Mouse (Mus musculus): ENCODE results near the gene Tspyl4.
A peak's percentile ranks its signal among the peaks of the same experiment; 100 is the strongest.

The Tspyl4 gene

DNA sequence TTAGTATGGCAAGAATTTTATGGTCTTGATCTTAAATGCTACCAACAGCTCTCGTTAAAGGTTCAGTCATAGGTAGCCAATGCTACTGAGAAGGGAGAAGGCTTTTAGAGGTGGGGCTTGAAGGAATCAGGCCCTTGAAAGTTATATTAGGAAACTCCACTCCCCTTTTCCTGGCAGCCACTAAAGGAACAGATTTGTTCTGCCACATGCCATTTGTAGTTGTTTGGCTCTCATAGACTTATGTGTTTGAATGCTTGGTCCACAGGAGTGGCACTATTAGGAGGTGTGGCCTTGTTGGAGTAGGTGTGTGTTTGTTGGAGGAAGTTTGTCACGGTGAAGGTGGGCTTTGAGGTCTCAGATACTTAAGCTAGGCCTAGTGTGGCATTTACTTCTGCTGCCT, 23.6 kb downstream of the Tspyl4 start:
- no peak for DNase-seq (ENCODE audit: low read depth, low spot score)

DNA sequence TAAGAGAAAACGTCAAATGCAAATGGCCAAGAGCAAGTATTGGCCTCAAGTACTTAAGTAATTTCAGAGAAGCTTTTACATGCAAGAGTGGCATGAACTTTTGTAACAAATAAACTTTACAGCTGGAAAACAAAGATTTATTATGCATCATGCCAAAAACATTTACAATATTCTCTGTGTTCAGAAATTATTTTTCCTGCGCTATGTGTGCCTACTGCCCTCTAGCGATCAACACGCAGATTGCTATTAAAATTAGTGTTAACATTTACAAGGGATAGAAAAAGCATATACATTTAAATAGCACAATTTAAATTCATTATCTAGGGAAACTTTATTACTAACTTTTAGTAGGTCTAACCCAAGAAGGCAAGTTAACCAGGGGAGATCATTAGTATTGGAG, 29.5 kb downstream of the Tspyl4 start:
- DNase-seq (ENCODE audit: low read depth, low spot score), result no peak

GRCm38 (mm10) chr10:34327144-34327543, 29.9 kb downstream of the Tspyl4 start:
- no peak for DNase-seq (ENCODE audit: low read depth, low spot score)

DNA sequence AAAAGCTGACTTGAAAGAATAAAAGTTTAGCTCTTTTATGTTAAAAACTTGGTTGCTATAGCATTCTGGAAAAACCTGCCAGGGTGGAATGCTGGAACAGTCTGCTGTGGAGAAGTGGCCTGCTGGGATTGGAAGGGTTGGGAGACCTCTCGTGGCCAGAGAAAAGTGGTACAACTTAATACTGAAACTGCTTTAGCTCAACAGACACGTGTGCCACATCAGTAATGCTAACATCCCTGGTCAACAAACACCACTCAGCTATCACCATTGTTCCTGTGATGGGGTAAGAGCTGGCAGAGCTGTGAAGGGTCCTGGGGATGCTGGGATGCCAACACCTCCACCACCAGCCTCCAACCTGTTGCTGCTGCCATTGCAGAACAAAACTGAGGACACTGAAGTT, 31.1 kb downstream of the Tspyl4 start:
- peak; percentile 47 for DNase-seq (ENCODE audit: low read depth, low spot score)

DNA sequence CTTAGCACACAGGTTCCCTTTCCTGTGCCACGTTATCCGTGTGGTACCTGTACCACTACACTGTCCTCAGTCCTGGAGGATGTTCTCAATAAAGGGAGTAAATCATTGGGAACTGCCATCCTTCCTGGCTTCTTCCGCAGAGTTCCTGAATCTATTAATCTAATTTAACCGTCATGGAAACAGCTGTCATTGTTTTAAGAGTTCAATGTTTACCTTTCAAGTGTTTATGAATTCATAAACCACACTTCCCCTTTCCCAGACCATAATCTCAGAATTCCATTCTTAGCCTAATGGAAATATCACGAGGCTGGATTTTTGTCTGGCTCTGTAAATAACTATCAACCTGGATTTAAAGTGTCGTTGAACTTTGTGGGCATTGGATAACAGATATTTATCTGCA, 43.8 kb downstream of the Tspyl4 start:
- no peak for DNase-seq (ENCODE audit: low read depth, low spot score)

GRCm38 (mm10) chr10:34341886-34342285, 44.6 kb downstream of the Tspyl4 start:
- no peak for DNase-seq (ENCODE audit: low read depth, low spot score)

Data from brain, embryonic 18.5 days (tissue).